Mouse (Mus musculus) liver, adult 2 months (tissue): ENCODE measurements at regions not wholly inside any gene's neighbourhood (a gene's known extent, or its start where the extent isn't known, plus 50 kb on each side); places are given as distances from the start of the nearest gene placed in this dataset.

Experiments
- DNase-seq: peaks from one replicate; pipeline ENCODE4 v3.0.0-alpha.2; 2011; ENCODE audit warnings: low read depth, low spot score; ENCODE audit errors: extremely low read depth
- H3K27ac ChIP-seq: fragments of 200-500 bp; replicated peaks from 2 replicates; pipeline ENCODE4 v1.5.1; 2012; ENCODE audit warnings: low read depth, mild to moderate bottlenecking, control low read depth, inconsistent platforms, low read length; ENCODE audit not compliant: insufficient read depth
- H3K27me3 ChIP-seq: fragments of 200-500 bp; 2 replicates; pipeline ENCODE4 v1.6.1; 2012; ENCODE audit warnings: mild to moderate bottlenecking, moderate library complexity, low read length, inconsistent platforms; ENCODE audit not compliant: control insufficient read depth, insufficient read depth
- H3K36me3 ChIP-seq: fragments of 200-500 bp; 2 replicates; pipeline ENCODE4 v1.6.1; 2012; ENCODE audit warnings: low read length, inconsistent platforms; ENCODE audit not compliant: control insufficient read depth, insufficient read depth
- H3K4me1 ChIP-seq: fragments of 200-500 bp; 2 replicates; pipeline ENCODE4 v1.6.1; 2011; ENCODE audit warnings: low read length; ENCODE audit not compliant: control insufficient read depth, insufficient read depth
- H3K4me3 ChIP-seq: fragments of 200-500 bp; 2 replicates; pipeline ENCODE4 v1.5.1; 2011; ENCODE audit warnings: low read depth, mild to moderate bottlenecking, control low read depth, low read length, moderate library complexity; ENCODE audit not compliant: insufficient read depth
- H3K79me2 ChIP-seq: fragments of 200-500 bp; 2 replicates; pipeline ENCODE4 v1.6.1; 2012; ENCODE audit warnings: inconsistent platforms, mild to moderate bottlenecking, low read length, moderate library complexity; ENCODE audit not compliant: control insufficient read depth, insufficient read depth
- H3K9ac ChIP-seq: fragments of 200-500 bp; 2 replicates; pipeline ENCODE4 v1.6.1; 2012; ENCODE audit warnings: low read depth, mild to moderate bottlenecking, control low read depth, inconsistent platforms, low read length
- CTCF ChIP-seq: fragments of 200-500 bp; IDR thresholded peaks from 2 replicates; pipeline ENCODE4 v1.5.1; 2011; ENCODE audit warnings: low read depth, low read length, control low read depth
- POLR2A ChIP-seq: fragments of 200-500 bp; IDR thresholded peaks from 2 replicates; pipeline ENCODE4 v1.6.1; 2011; ENCODE audit warnings: low read length, control low read depth; ENCODE audit not compliant: insufficient read depth; ENCODE audit errors: extremely low read depth
- WGBS: fragments of 180-500 bp; shearing (Covaris S2); methylation state at CpG from one replicate; pipeline ENCODE4 v1.1.7; 2018; 5-methylcytosine and 5-hydroxymethylcytosine counted together

DNA sequence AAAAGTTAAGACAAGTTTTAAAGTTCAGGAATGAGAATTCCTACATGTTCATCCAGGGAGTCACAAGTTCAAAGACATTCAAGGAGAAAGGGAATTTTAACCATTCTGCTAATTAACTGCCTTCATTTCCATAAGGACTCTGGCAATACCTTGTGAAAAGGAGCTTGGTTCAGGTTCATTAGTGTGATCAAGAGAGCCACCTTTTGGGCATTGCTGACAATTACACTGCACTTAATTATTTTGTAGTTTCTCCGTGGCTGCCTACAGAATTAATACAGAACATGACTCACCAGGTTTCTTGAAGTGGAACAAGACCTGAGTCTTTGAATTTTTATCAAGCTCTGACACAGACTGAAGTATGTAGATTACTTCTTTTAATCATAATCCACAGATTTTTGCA, 52.4 kb upstream of the Ankef1 start:
- TF ChIP-seq POLR2A (no peak), CTCF (peak; percentile 34; the same call in 1 of the 2 replicates)
- Histone ChIP-seq H3K36me3 (no peaks in the 10 kb centered on the region), H3K27ac (no peak overlapping the region), H3K79me2 (no peaks in the 10 kb centered on the region), H3K9ac (no peak overlapping the region), H3K4me1 (no peaks in the 10 kb centered on the region), H3K27me3 (no peaks in the 10 kb centered on the region), H3K4me3 (no peak overlapping the region)
- 4% methylated on average over 1 of the region's 1 CpGs for whole genome bisulfite sequencing
- peak; percentile 36 for DNase-seq
